Mouse (Mus musculus) heart, adult 2 months (tissue): ENCODE measurements around the gene Pla2g4b. TPM values are rescaled to one million over a fixed set of nuclear protein-coding genes. Genes with fewer than 3 reads are reported as not detected.

Experiments used
- DNase-seq, 2 experiments: peaks; one replicate each; pipeline ENCODE4 v3.0.0; 2021
- H3K27ac ChIP-seq: fragments of 200-600 bp; 2 replicates; pipeline ENCODE4 v1.8.1; 2022
- H3K27me3 ChIP-seq: fragments of 200-500 bp; 2 replicates; pipeline ENCODE4 v1.6.1; 2012; ENCODE audit warnings: mild to moderate bottlenecking, low read length, inconsistent platforms, mixed read lengths; ENCODE audit not compliant: control insufficient read depth, insufficient read depth
- H3K36me3 ChIP-seq: fragments of 200-500 bp; 2 replicates; pipeline ENCODE4 v1.6.1; 2012; ENCODE audit warnings: low read length, inconsistent platforms; ENCODE audit not compliant: control insufficient read depth, insufficient read depth
- H3K4me1 ChIP-seq: fragments of 200-500 bp; 2 replicates; pipeline ENCODE4 v1.6.1; 2011; ENCODE audit warnings: low read length; ENCODE audit not compliant: control insufficient read depth, insufficient read depth
- H3K4me3 ChIP-seq: fragments of 200-600 bp; 2 replicates; pipeline ENCODE4 v1.8.1; 2022
- H3K79me2 ChIP-seq: fragments of 200-500 bp; replicated peaks from 2 replicates; pipeline ENCODE4 v1.6.1; 2012; ENCODE audit warnings: mild to moderate bottlenecking, inconsistent platforms, low read length, moderate library complexity, mixed read lengths; ENCODE audit not compliant: control insufficient read depth, insufficient read depth
- H3K9ac ChIP-seq: fragments of 200-500 bp; 2 replicates; pipeline ENCODE4 v1.6.1; 2012; ENCODE audit warnings: low read depth, mild to moderate bottlenecking, control low read depth, inconsistent platforms, low read length, mixed read lengths
- CTCF ChIP-seq: fragments of 200-600 bp; IDR thresholded peaks from 2 replicates; pipeline ENCODE4 v1.8.1; 2022; ENCODE audit warnings: antibody characterized with exemption, mild to moderate bottlenecking, moderate library complexity
- EP300 ChIP-seq: fragments of 200-500 bp; IDR thresholded peaks from 2 replicates; pipeline ENCODE4 v1.6.1; 2011; ENCODE audit warnings: low read depth, low read length, control low read depth; ENCODE audit not compliant: insufficient read depth
- POLR2A ChIP-seq: fragments of 200-500 bp; IDR thresholded peaks from 2 replicates; pipeline ENCODE4 v1.6.1; 2011; ENCODE audit warnings: mild to moderate bottlenecking, low read depth, low read length, control low read depth; ENCODE audit not compliant: insufficient read depth
- WGBS: fragments of 180-500 bp; shearing (Covaris S2); methylation state at CpG from one replicate; pipeline ENCODE4 v1.1.7; 2018; 5-methylcytosine and 5-hydroxymethylcytosine counted together
- intact Hi-C: fragments of 180-260 bp; cut with DNase I; formaldehyde crosslinking; loops from one replicate; pipeline ENCODE4 v1.15.1; 2025
- polyA plus RNA-seq: library from polyadenylated mRNA; depleted of rRNA; stranded (reverse); fragments of >200 nt; gene quantifications from 2 replicates; pipeline ENCODE4 v1.2.3, GENCODE M21; 2012
- total RNA-seq, 2 experiments: library from RNA; stranded (reverse); gene quantifications; 2 replicates each; pipeline ENCODE4 v1.2.3; 2021

The Pla2g4b gene
- total and polyA plus RNA-seq, 3 experiments = 1.6 to 3.3 (median 1.9) TPM

- TF ChIP-seq EP300 (no peak), CTCF (no peak), POLR2A (no peak)
- Histone ChIP-seq H3K9ac (no peak overlapping the region), H3K4me3 (no peak overlapping the region), H3K79me2 (no peaks in the 10 kb centered on the region), H3K36me3 (no peaks in the 10 kb centered on the region), H3K4me1 (peaks cover 11% of the 10 kb centered on the region), H3K27ac (no peak overlapping the region), H3K27me3 (no peaks in the 10 kb centered on the region)
- WGBS = 53% methylated on average over 6 of the region's 6 CpGs
- intact Hi-C loops = no loop called here
- DNase-seq = no peak
These were observed 18.2 kb downstream of the Pla2g4b start for GRCm38 (mm10) chr2:120051405-120051804.

GRCm38 (mm10) chr2:120054771-120055552 is 21.7 kb downstream of the Pla2g4b start:
- H3K36me3 ChIP-seq = no peaks in the 10 kb centered on the region
- peak; percentile 44 to 67 for DNase-seq
- H3K4me1 ChIP-seq = peaks cover 11% of the 10 kb centered on the region
- H3K4me3 ChIP-seq = no peak overlapping the region
- H3K27ac ChIP-seq = peak overlapping the region; percentile 70
- TF ChIP-seq EP300 (peak; percentile 87), CTCF (no peak), POLR2A (0 out of 2 replicates have a peak, but pooled peaks have one; percentile 27)
- no peaks in the 10 kb centered on the region for H3K79me2 ChIP-seq
- intact Hi-C loops = no loop called here
- 54% methylated on average over 12 of the region's 12 CpGs for whole genome bisulfite sequencing
- no peaks in the 10 kb centered on the region for H3K27me3 ChIP-seq
- H3K9ac ChIP-seq = peak overlapping the region; percentile 27; the same call in 1 of the 2 replicates

- H3K79me2 ChIP-seq = no peaks in the 10 kb centered on the region
- H3K4me1 ChIP-seq = peaks cover 13% of the 10 kb centered on the region
- H3K36me3 ChIP-seq = no peaks in the 10 kb centered on the region
- TF ChIP-seq EP300 (no peak), POLR2A (no peak), CTCF (no peak)
- no peaks in the 10 kb centered on the region for H3K27me3 ChIP-seq
- DNase-seq = no peak
- WGBS = 74% methylated on average over 10 of the region's 10 CpGs
- intact Hi-C loops = no loop called here
- H3K27ac ChIP-seq = no peak overlapping the region; the same call in 1 of the 2 replicates
- H3K4me3 ChIP-seq = no peak overlapping the region
- H3K9ac ChIP-seq = no peak overlapping the region; the same call in 1 of the 2 replicates
These were observed 22.7 kb downstream of the Pla2g4b start for GRCm38 (mm10) chr2:120055923-120056322.

GRCm38 (mm10) chr2:120058818-120059217 is 25.6 kb downstream of the Pla2g4b start:
- H3K4me3 ChIP-seq = no peak overlapping the region
- H3K27ac ChIP-seq = no peak overlapping the region
- intact Hi-C loops = no loop called here
- H3K36me3 ChIP-seq = no peaks in the 10 kb centered on the region
- no peak for DNase-seq
- TF ChIP-seq CTCF (no peak), EP300 (no peak), POLR2A (no peak)
- H3K27me3 ChIP-seq = no peaks in the 10 kb centered on the region
- H3K4me1 ChIP-seq = peaks cover 13% of the 10 kb centered on the region
- WGBS = 83% methylated on average over 4 of the region's 4 CpGs
- no peak overlapping the region for H3K9ac ChIP-seq
- H3K79me2 ChIP-seq = no peaks in the 10 kb centered on the region

- Histone ChIP-seq H3K4me1 (peaks cover 11% of the 10 kb centered on the region), H3K27ac (no peak overlapping the region), H3K9ac (no peak overlapping the region), H3K79me2 (no peaks in the 10 kb centered on the region), H3K36me3 (no peaks in the 10 kb centered on the region), H3K27me3 (no peaks in the 10 kb centered on the region), H3K4me3 (no peak overlapping the region)
- intact Hi-C loops = no loop called here
- TF ChIP-seq EP300 (no peak), CTCF (no peak), POLR2A (no peak)
- DNase-seq = no peak
- WGBS = 82% methylated on average over 3 of the region's 3 CpGs
These were observed 26.2 kb downstream of the Pla2g4b start for GRCm38 (mm10) chr2:120059466-120059865.

- no peak for TF ChIP-seq EP300
- no peak for TF ChIP-seq POLR2A
- TF ChIP-seq CTCF = no peak
- no peaks in the 10 kb centered on the region for H3K27me3 ChIP-seq
- DNase-seq = peak in 1 of 2 experiments; percentile 28
- no peak overlapping the region for H3K27ac ChIP-seq
- intact Hi-C loops = no loop called here
- no peak overlapping the region for H3K9ac ChIP-seq
- H3K4me1 ChIP-seq = peaks cover 8% of the 10 kb centered on the region
- no peak overlapping the region for H3K4me3 ChIP-seq
- H3K79me2 ChIP-seq = no peaks in the 10 kb centered on the region
- WGBS = 66% methylated on average over 6 of the region's 6 CpGs
- H3K36me3 ChIP-seq = no peaks in the 10 kb centered on the region
These were observed 27.0 kb downstream of the Pla2g4b start for GRCm38 (mm10) chr2:120060190-120060589.
